Comparison of ENCODE assay signal across 8 mouse cellular contexts in genomic region chr12:8499001-8499870, GRCm38 (mm10). TPM values are rescaled to one million over a fixed set of nuclear protein-coding genes. Genes with fewer than 3 reads are reported as not detected.
DNase-seq lines count a peak whose midpoint lies in the region; ATAC-seq and TF ChIP-seq lines count a peak whose summit lies in the region.

No protein-coding gene starts in this region.

- H3K27ac ChIP-seq in ES-E14 (ENCODE audit: insufficient read depth, low read depth, low read length, poor library complexity, severe bottlenecking), result peak overlapping the region; percentile 50; the same call in 1 of the 2 replicates
- peak overlapping the region; percentile 81 for H3K27ac ChIP-seq in bone marrow macrophage, adult 2 months (ENCODE audit: insufficient read depth, low read depth, low read length)
- H3K27ac ChIP-seq in forebrain, embryonic 12.5 days, result peak overlapping the region; percentile 100
- H3K27ac ChIP-seq in heart, postnatal 0 days (ENCODE audit: low read depth), result peak overlapping the region; percentile 100

- in situ Hi-C loops in ES-E14 (cut with MboI; ENCODE audit: low sequenced_read_pairs in 2 of 2, unreplicated experiment in 2 of 2), result no loop called here

- WGBS in forebrain, embryonic 12.5 days, result under 1% methylated on average over 96 of the region's 99 CpGs
- WGBS in heart, postnatal 0 days, result under 1% methylated on average over 99 of the region's 99 CpGs

- no peak for TF ChIP-seq EP300 in heart, postnatal 0 days (IDR thresholded peaks at IDR 0.05; ENCODE audit: low read depth)

- peak overlapping the region; percentile 92 for H3K9ac ChIP-seq in ES-E14 (ENCODE audit: insufficient read depth, low read depth, low read length, poor library complexity, severe bottlenecking)
- peak overlapping the region; percentile 96 for H3K9ac ChIP-seq in forebrain, embryonic 12.5 days
- peak overlapping the region; percentile 97 for H3K9ac ChIP-seq in heart, postnatal 0 days (replicated peaks; ENCODE audit: low read depth, low read length)

- TF ChIP-seq CTCF in bone marrow macrophage, adult 2 months (IDR thresholded peaks at IDR 0.05; ENCODE audit: low read depth, low read length), result 0 out of 2 replicates have a peak, but pooled peaks have one; percentile 6
- TF ChIP-seq CTCF in heart, postnatal 0 days (IDR thresholded peaks at IDR 0.05; ENCODE audit: low read depth), result no peak

- no peaks in the 10 kb centered on the region for H3K9me3 ChIP-seq in ES-E14 (ENCODE audit: control insufficient read depth, insufficient read depth, low read depth, low read length)
- no peaks in the 10 kb centered on the region for H3K9me3 ChIP-seq in forebrain, embryonic 12.5 days
- no peaks in the 10 kb centered on the region for H3K9me3 ChIP-seq in heart, postnatal 0 days (replicated peaks; ENCODE audit: control insufficient read depth, low read length)

- H3K27me3 ChIP-seq in forebrain, embryonic 12.5 days, result no peaks in the 10 kb centered on the region
- H3K27me3 ChIP-seq in heart, postnatal 0 days (ENCODE audit: control insufficient read depth, insufficient read depth, low read length), result no peaks in the 10 kb centered on the region

- TF ChIP-seq POLR2A in bone marrow macrophage, adult 2 months (IDR thresholded peaks at IDR 0.05; ENCODE audit: borderline replicate concordance, low read depth, low read length), result no peak

- ATAC-seq in forebrain, embryonic 12.5 days (ENCODE audit: low FRiP score), result peak; percentile 28
- ATAC-seq in heart, postnatal 0 days (ENCODE audit: insufficient read depth, low read depth), result peak; percentile 43

- DNase-seq in ES-E14 (ENCODE audit: low read depth, low spot score), result no peak
- peak; percentile 89 for DNase-seq in heart, postnatal 0 days (ENCODE audit: low spot score)
- DNase-seq in kidney, postnatal 4 days, result peak; percentile 65 to 82
- DNase-seq in lung, postnatal 10 days, result peak; percentile 70
- peak; percentile 50 for DNase-seq in ovary, postnatal 14 days (ENCODE audit: low spot score)
- DNase-seq in urinary bladder, postnatal 14 days (ENCODE audit: low spot score), result peak; percentile 58

- H3K4me1 ChIP-seq in ES-E14 (ENCODE audit: control insufficient read depth in 2 of 2, insufficient read depth in 2 of 2, low read length in 2 of 2, poor library complexity in 1 of 2), result peaks cover 0 to 14% of the 10 kb centered on the region in 2 experiments; a peak in 2 of 4 replicates
- peaks cover 22% of the 10 kb centered on the region for H3K4me1 ChIP-seq in bone marrow macrophage, adult 2 months (ENCODE audit: control insufficient read depth, insufficient read depth, low read length)
- peaks cover 42% of the 10 kb centered on the region for H3K4me1 ChIP-seq in forebrain, embryonic 12.5 days
- peaks cover 17% of the 10 kb centered on the region; the same call in 1 of the 2 replicates for H3K4me1 ChIP-seq in heart, postnatal 0 days (ENCODE audit: control insufficient read depth, insufficient read depth)

- H3K36me3 ChIP-seq in ES-E14 (ENCODE audit: control insufficient read depth, insufficient read depth, low read length, poor library complexity, severe bottlenecking), result no peaks in the 10 kb centered on the region
- H3K36me3 ChIP-seq in forebrain, embryonic 12.5 days (replicated peaks), result no peaks in the 10 kb centered on the region
- no peaks in the 10 kb centered on the region for H3K36me3 ChIP-seq in heart, postnatal 0 days (replicated peaks; ENCODE audit: control insufficient read depth, insufficient read depth, low read length)

- H3K4me3 ChIP-seq in ES-E14 (ENCODE audit: insufficient read depth in 1 of 2, low read depth in 1 of 2, low read length in 2 of 2, poor library complexity in 1 of 2, severe bottlenecking in 1 of 2), result peak overlapping the region; percentile 87 to 92
- H3K4me3 ChIP-seq in bone marrow macrophage, adult 2 months (ENCODE audit: insufficient read depth, low read length), result peak overlapping the region; percentile 86
- peak overlapping the region; percentile 82 for H3K4me3 ChIP-seq in forebrain, embryonic 12.5 days (replicated peaks)
- H3K4me3 ChIP-seq in heart, postnatal 0 days (ENCODE audit: low read depth, low read length), result peak overlapping the region; percentile 83

- peak overlapping the region; percentile 93 for H3K4me2 ChIP-seq in forebrain, embryonic 12.5 days
- H3K4me2 ChIP-seq in heart, postnatal 0 days (ENCODE audit: low read depth, low read length), result peak overlapping the region; percentile 90

TF ChIP-seq in ES-E14, 5 proteins besides CTCF, POLR2A, EP300 and RAD21:
- TF ChIP-seq HCFC1 (IDR thresholded peaks at IDR 0.05; ENCODE audit: borderline replicate concordance, insufficient read depth, low read length), result no peak
- TF ChIP-seq CHD2 (IDR thresholded peaks at IDR 0.05; ENCODE audit: low read depth, low read length), result peak; percentile 83; the same call in 1 of the 2 replicates

RNA-seq across cellular contexts. Expression of gene Rhob, which starts 0.6 kb away (rescaled TPM):
- total RNA-seq in ES-E14 (2012; rRNA removed), result 29.4 and 43.6 TPM in 2 replicates
- 50.1 and 50.3 TPM in 2 replicates for polyA plus RNA-seq in bone marrow macrophage, adult 2 months (2012; ENCODE audit: insufficient read depth, insufficient read length, missing spikeins)
- 44.9 and 55.5 TPM in 2 replicates for polyA plus RNA-seq in forebrain, embryonic 12.5 days (2016; fragmentation: Nextera tagmentation; extraction: Ambion mirVana)
- 202 and 228 TPM in 2 replicates for total RNA-seq in heart, postnatal 0 days (2014; rRNA removed; ENCODE audit: low replicate concordance)
- 31.4 and 34.2 TPM in 2 replicates for polyA plus RNA-seq in heart, postnatal 0 days (2015; fragmentation: Nextera tagmentation; extraction: Ambion mirVana)

Comparison
In these comparisons a context has a peak if more than half of its experiments do, and no peak if none do; other contexts are left out.
1. H3K27ac ChIP-seq: peak in every context shown above with its lines; median percentile 100 in forebrain, embryonic 12.5 days; 100 in heart, postnatal 0 days; 81 in bone marrow macrophage, adult 2 months; 50 in ES-E14.